Mouse (Mus musculus): ENCODE measurements around the gene Thsd7b.
A peak's percentile ranks its signal among the peaks of the same experiment; 100 is the strongest.
"Not testable (repeated sequence)": the region's sequence is repeated elsewhere in the genome, so short reads cannot be mapped to it uniquely, and the experiment has no call there.

Thsd7b gene

GRCm38 (mm10) chr1:129843416-129843815 lies 570.3 kb downstream of the Thsd7b start:
- DNase-seq (ENCODE audit: low spot score), result peak; percentile 15

GRCm38 (mm10) chr1:129850007-129850564 lies 577.0 kb downstream of the Thsd7b start:
- no peak for DNase-seq (ENCODE audit: low spot score)

- DNase-seq (ENCODE audit: low spot score), result no peak
Observed at GRCm38 (mm10) chr1:129867714-129868113, 594.6 kb downstream of the Thsd7b start.

- DNase-seq (ENCODE audit: low spot score), result no peak
Observed at GRCm38 (mm10) chr1:129874355-129874754, 601.3 kb downstream of the Thsd7b start.

- no peak for DNase-seq (ENCODE audit: low spot score)
Observed at GRCm38 (mm10) chr1:129887861-129888260, 614.8 kb downstream of the Thsd7b start.

- no peak for DNase-seq (ENCODE audit: low spot score)
Observed at GRCm38 (mm10) chr1:129898121-129898520, 625.0 kb downstream of the Thsd7b start.

GRCm38 (mm10) chr1:129915484-129915883 lies 642.4 kb downstream of the Thsd7b start:
- peak; percentile 4 for DNase-seq (ENCODE audit: low spot score)

- DNase-seq (ENCODE audit: low spot score), result no peak
Observed at GRCm38 (mm10) chr1:129917568-129917967, 644.5 kb downstream of the Thsd7b start.

- peak; percentile 44 for DNase-seq (ENCODE audit: low spot score)
Observed at GRCm38 (mm10) chr1:129919385-129919784, 646.3 kb downstream of the Thsd7b start.

GRCm38 (mm10) chr1:129931003-129931402 lies 657.9 kb downstream of the Thsd7b start:
- DNase-seq (ENCODE audit: low spot score), result no peak

GRCm38 (mm10) chr1:129943116-129943515 lies 670.0 kb downstream of the Thsd7b start:
- peak; percentile 5 for DNase-seq (ENCODE audit: low spot score)

- no peak for DNase-seq (ENCODE audit: low spot score)
Observed at GRCm38 (mm10) chr1:129947026-129947425, 673.9 kb downstream of the Thsd7b start.

- no peak for DNase-seq (ENCODE audit: low spot score)
Observed at GRCm38 (mm10) chr1:129955478-129955877, 682.4 kb downstream of the Thsd7b start.

- DNase-seq (ENCODE audit: low spot score), result no peak
Observed at GRCm38 (mm10) chr1:129956625-129957024, 683.5 kb downstream of the Thsd7b start.

GRCm38 (mm10) chr1:129959352-129959751 lies 686.2 kb downstream of the Thsd7b start:
- DNase-seq (ENCODE audit: low spot score), result not testable (repeated sequence)

GRCm38 (mm10) chr1:129963166-129963565 lies 690.1 kb downstream of the Thsd7b start:
- no peak for DNase-seq (ENCODE audit: low spot score)

GRCm38 (mm10) chr1:129989247-129989646 lies 716.1 kb downstream of the Thsd7b start:
- not testable (repeated sequence) for DNase-seq (ENCODE audit: low spot score)

- no peak for DNase-seq (ENCODE audit: low spot score)
Observed at GRCm38 (mm10) chr1:129990821-129991220, 717.7 kb downstream of the Thsd7b start.

- DNase-seq (ENCODE audit: low spot score), result no peak
Observed at GRCm38 (mm10) chr1:130055012-130055411, 781.9 kb downstream of the Thsd7b start.

- DNase-seq (ENCODE audit: low spot score), result no peak
Observed at GRCm38 (mm10) chr1:130062105-130062504, 789.0 kb downstream of the Thsd7b start.

GRCm38 (mm10) chr1:130066193-130066959 lies 793.3 kb downstream of the Thsd7b start:
- peak; percentile 9 for DNase-seq (ENCODE audit: low spot score)

- DNase-seq (ENCODE audit: low spot score), result no peak
Observed at GRCm38 (mm10) chr1:130083788-130084187, 810.7 kb downstream of the Thsd7b start.

- DNase-seq (ENCODE audit: low spot score), result no peak
Observed at GRCm38 (mm10) chr1:130085207-130085606, 812.1 kb downstream of the Thsd7b start.

- DNase-seq (ENCODE audit: low spot score), result no peak
Observed at GRCm38 (mm10) chr1:130085910-130086309, 812.8 kb downstream of the Thsd7b start.

All from embryo, embryonic 10 days (tissue).